Mouse (Mus musculus): Measurements from ENCODE around the gene Gm21981. TPM values are rescaled to one million over a fixed set of nuclear protein-coding genes. Genes with fewer than 3 reads are reported as not detected.
A peak's percentile ranks its signal among the peaks of the same experiment; 100 is the strongest.

Gene Gm21981
- polyA plus RNA-seq, 1 experiment: 0.20 TPM

- peak within 1 kb of the TSS; percentile 98 for H3K4me3 ChIP-seq (ENCODE audit: low read depth, low read length)
- H3K36me3 ChIP-seq (ENCODE audit: control insufficient read depth, insufficient read depth, low read length): no peaks in the 10 kb centered on the region
- WGBS: 2% methylated on average over 44 of the region's 47 CpGs
- TF ChIP-seq POLR2A (IDR thresholded peaks at IDR 0.05; ENCODE audit: low read depth, low read length): peak; percentile 77; the same call in 1 of the 2 replicates
- TF ChIP-seq CTCF (IDR thresholded peaks at IDR 0.05; ENCODE audit: extremely low read depth, insufficient read length, insufficient replicate concordance, low read depth, low read length): peak; percentile 91
- H3K4me1 ChIP-seq (ENCODE audit: control insufficient read depth, insufficient read depth, insufficient read length, low read length): peaks cover 16% of the 10 kb centered on the region
- no peaks in the 10 kb centered on the region for H3K27me3 ChIP-seq (ENCODE audit: control insufficient read depth, insufficient read depth, low read length)
- peak within 1 kb of the TSS; percentile 87 for H3K27ac ChIP-seq (ENCODE audit: insufficient read depth, low read depth, low read length)
Observed at GRCm38 (mm10) chr17:47736856-47737255, 42.6 kb upstream of the Gm21981 start, which contains the start of gene Tfeb. Gene Tfeb (plus strand): TSS chr17:47737030.

- Histone ChIP-seq H3K4me3 (ENCODE audit: low read depth, low read length) (no peak overlapping the region), H3K4me1 (ENCODE audit: control insufficient read depth, insufficient read depth, insufficient read length, low read length) (peaks cover 19% of the 10 kb centered on the region), H3K27ac (ENCODE audit: insufficient read depth, low read depth, low read length) (no peak overlapping the region), H3K27me3 (ENCODE audit: control insufficient read depth, insufficient read depth, low read length) (no peaks in the 10 kb centered on the region), H3K36me3 (ENCODE audit: control insufficient read depth, insufficient read depth, low read length) (no peaks in the 10 kb centered on the region)
- no peak for TF ChIP-seq POLR2A (IDR thresholded peaks at IDR 0.05; ENCODE audit: low read depth, low read length)
- no peak for TF ChIP-seq CTCF (IDR thresholded peaks at IDR 0.05; ENCODE audit: extremely low read depth, insufficient read length, insufficient replicate concordance, low read depth, low read length)
- 83% methylated on average over 14 of the region's 14 CpGs for WGBS
Observed at GRCm38 (mm10) chr17:47735553-47736100, 41.4 kb upstream of the Gm21981 start.

- WGBS: 33% methylated on average over 24 of the region's 24 CpGs
- Histone ChIP-seq H3K27ac (ENCODE audit: insufficient read depth, low read depth, low read length) (no peak overlapping the region), H3K36me3 (ENCODE audit: control insufficient read depth, insufficient read depth, low read length) (no peaks in the 10 kb centered on the region), H3K4me3 (ENCODE audit: low read depth, low read length) (no peak overlapping the region), H3K27me3 (ENCODE audit: control insufficient read depth, insufficient read depth, low read length) (no peaks in the 10 kb centered on the region), H3K4me1 (ENCODE audit: control insufficient read depth, insufficient read depth, insufficient read length, low read length) (peaks cover 5% of the 10 kb centered on the region; the same call in 1 of the 2 replicates)
- TF ChIP-seq POLR2A (IDR thresholded peaks at IDR 0.05; ENCODE audit: low read depth, low read length) (no peak), CTCF (IDR thresholded peaks at IDR 0.05; ENCODE audit: extremely low read depth, insufficient read length, insufficient replicate concordance, low read depth, low read length) (no peak)
Observed at GRCm38 (mm10) chr17:47730633-47731575, 36.6 kb upstream of the Gm21981 start.

GRCm38 (mm10) chr17:47726566-47726965, 32.3 kb upstream of the Gm21981 start, which contains the start of gene Pgc:
Gene Pgc (plus strand): TSS chr17:47726842.
- TF ChIP-seq POLR2A (IDR thresholded peaks at IDR 0.05; ENCODE audit: low read depth, low read length) (no peak), CTCF (IDR thresholded peaks at IDR 0.05; ENCODE audit: extremely low read depth, insufficient read length, insufficient replicate concordance, low read depth, low read length) (no peak)
- Histone ChIP-seq H3K4me3 (ENCODE audit: low read depth, low read length) (no peak within 1 kb of the TSS), H3K27me3 (ENCODE audit: control insufficient read depth, insufficient read depth, low read length) (no peaks in the 10 kb centered on the region), H3K27ac (ENCODE audit: insufficient read depth, low read depth, low read length) (no peak within 1 kb of the TSS), H3K4me1 (ENCODE audit: control insufficient read depth, insufficient read depth, insufficient read length, low read length) (peaks cover 5% of the 10 kb centered on the region; the same call in 1 of the 2 replicates), H3K36me3 (ENCODE audit: control insufficient read depth, insufficient read depth, low read length) (no peaks in the 10 kb centered on the region)
- WGBS: 45% methylated on average over 11 of the region's 11 CpGs

- 34% methylated on average over 4 of the region's 4 CpGs for WGBS
- H3K36me3 ChIP-seq (ENCODE audit: control insufficient read depth, insufficient read depth, low read length): no peaks in the 10 kb centered on the region
- no peak overlapping the region for H3K4me3 ChIP-seq (ENCODE audit: low read depth, low read length)
- TF ChIP-seq CTCF (IDR thresholded peaks at IDR 0.05; ENCODE audit: extremely low read depth, insufficient read length, insufficient replicate concordance, low read depth, low read length) (no peak), POLR2A (IDR thresholded peaks at IDR 0.05; ENCODE audit: low read depth, low read length) (no peak)
- no peaks in the 10 kb centered on the region for H3K4me1 ChIP-seq (ENCODE audit: control insufficient read depth, insufficient read depth, insufficient read length, low read length)
- H3K27me3 ChIP-seq (ENCODE audit: control insufficient read depth, insufficient read depth, low read length): no peaks in the 10 kb centered on the region
- no peak overlapping the region for H3K27ac ChIP-seq (ENCODE audit: insufficient read depth, low read depth, low read length)
Observed at GRCm38 (mm10) chr17:47721183-47721582, 26.9 kb upstream of the Gm21981 start.

GRCm38 (mm10) chr17:47715037-47715436, 20.8 kb upstream of the Gm21981 start:
- H3K4me3 ChIP-seq (ENCODE audit: low read depth, low read length): no peak overlapping the region
- peaks cover 7% of the 10 kb centered on the region; the same call in 1 of the 2 replicates for H3K4me1 ChIP-seq (ENCODE audit: control insufficient read depth, insufficient read depth, insufficient read length, low read length)
- H3K27me3 ChIP-seq (ENCODE audit: control insufficient read depth, insufficient read depth, low read length): no peaks in the 10 kb centered on the region
- H3K27ac ChIP-seq (ENCODE audit: insufficient read depth, low read depth, low read length): no peak overlapping the region
- WGBS: 52% methylated on average over 3 of the region's 3 CpGs
- no peaks in the 10 kb centered on the region for H3K36me3 ChIP-seq (ENCODE audit: control insufficient read depth, insufficient read depth, low read length)
- TF ChIP-seq CTCF (IDR thresholded peaks at IDR 0.05; ENCODE audit: extremely low read depth, insufficient read length, insufficient replicate concordance, low read depth, low read length): no peak
- no peak for TF ChIP-seq POLR2A (IDR thresholded peaks at IDR 0.05; ENCODE audit: low read depth, low read length)

Data from small intestine, adult 2 months (tissue).